Mouse (Mus musculus): Measurements from ENCODE around the gene Lrrfip2.

- no peak for TF ChIP-seq POLR2A (IDR thresholded peaks at IDR 0.05; ENCODE audit: extremely low read depth, insufficient read depth, low read length)
- no peak for TF ChIP-seq CTCF (IDR thresholded peaks at IDR 0.05; ENCODE audit: low read depth, low read length)
These were observed 80.9 kb downstream of the Lrrfip2 start for GRCm38 (mm10) chr9:111198332-111198731.

Measured in liver, adult 2 months (tissue).